Mouse (Mus musculus): ENCODE measurements around the gene Paqr5. TPM values are rescaled to one million over a fixed set of nuclear protein-coding genes. Genes with fewer than 3 reads are reported as not detected.

Paqr5 gene
- polyA plus RNA-seq, 1 experiment from 2014 or later = 18.7 TPM

DNA sequence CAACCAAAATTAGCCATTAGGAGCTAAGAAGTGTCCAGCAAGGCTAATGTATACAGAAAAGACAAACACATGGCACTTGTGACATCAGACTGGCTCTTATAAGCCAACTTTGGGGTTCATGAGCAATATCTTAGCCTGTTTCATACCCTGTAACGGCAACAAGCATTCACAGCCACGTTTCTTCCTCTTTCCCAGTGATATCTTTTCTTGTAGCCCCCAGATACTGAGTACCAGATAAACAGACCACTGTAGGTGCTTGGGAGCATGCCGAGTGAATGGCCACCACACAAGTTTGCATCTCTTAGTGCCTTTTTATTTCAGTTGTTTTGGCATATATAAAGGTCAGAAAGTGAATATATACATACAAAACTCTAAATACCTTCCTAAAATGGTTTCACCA, 109.7 kb downstream of the Paqr5 start:
- Histone ChIP-seq H3K4me3 (ENCODE audit: low read depth, low read length) (no peak overlapping the region), H3K4me1 (ENCODE audit: control insufficient read depth, insufficient read depth, low read length) (peaks cover 7% of the 10 kb centered on the region; the same call in 1 of the 2 replicates), H3K27me3 (ENCODE audit: control insufficient read depth, insufficient read depth, low read length) (no peaks in the 10 kb centered on the region), H3K4me2 (replicated peaks; ENCODE audit: low read depth, low read length) (no peak overlapping the region), H3K27ac (ENCODE audit: low read length) (no peak overlapping the region), H3K9me3 (ENCODE audit: control insufficient read depth, low read depth, low read length) (no peaks in the 10 kb centered on the region), H3K9ac (replicated peaks; ENCODE audit: low read depth, low read length) (no peak overlapping the region), H3K36me3 (ENCODE audit: control insufficient read depth, insufficient read depth, low read length) (peaks cover 53% of the 10 kb centered on the region)
- 90% methylated on average over 3 of the region's 3 CpGs for WGBS
- ATAC-seq (ENCODE audit: insufficient number of reproducible peaks, insufficient read depth, low FRiP score, low read depth) = no peak

DNA sequence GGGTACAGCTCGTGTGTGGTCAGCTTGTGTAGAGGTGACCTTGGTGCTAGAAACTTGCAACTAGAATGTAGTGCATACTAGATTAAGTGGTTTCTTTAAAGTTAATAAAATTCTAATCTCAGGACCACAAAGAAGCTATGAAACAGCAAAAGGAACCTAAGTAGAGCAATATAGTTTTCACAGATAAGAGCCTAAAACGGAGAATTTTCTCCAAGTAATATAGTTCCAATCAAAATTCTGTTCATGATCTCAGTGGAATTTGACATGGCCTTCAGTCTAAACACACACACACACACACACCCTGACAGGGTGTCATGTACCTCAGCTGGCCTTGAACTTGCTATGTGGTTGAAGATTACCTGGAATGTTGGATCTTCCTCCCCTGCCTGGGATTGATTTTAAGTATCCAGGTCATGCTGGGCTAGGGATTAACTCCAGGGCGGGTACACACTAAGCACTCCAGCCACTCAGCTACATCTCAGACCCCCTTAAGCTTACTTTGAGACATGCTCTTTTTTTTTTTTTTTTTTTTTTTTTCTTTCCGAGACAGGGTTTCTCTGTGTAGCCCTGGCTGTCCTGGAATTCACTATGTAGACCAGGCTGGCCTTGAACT, 111.2 kb downstream of the Paqr5 start:
- 38% methylated on average over 4 of the region's 4 CpGs for WGBS
- peak overlapping the region; percentile 46; the same call in 1 of the 2 replicates for H3K9ac ChIP-seq (replicated peaks; ENCODE audit: low read depth, low read length)

DNA sequence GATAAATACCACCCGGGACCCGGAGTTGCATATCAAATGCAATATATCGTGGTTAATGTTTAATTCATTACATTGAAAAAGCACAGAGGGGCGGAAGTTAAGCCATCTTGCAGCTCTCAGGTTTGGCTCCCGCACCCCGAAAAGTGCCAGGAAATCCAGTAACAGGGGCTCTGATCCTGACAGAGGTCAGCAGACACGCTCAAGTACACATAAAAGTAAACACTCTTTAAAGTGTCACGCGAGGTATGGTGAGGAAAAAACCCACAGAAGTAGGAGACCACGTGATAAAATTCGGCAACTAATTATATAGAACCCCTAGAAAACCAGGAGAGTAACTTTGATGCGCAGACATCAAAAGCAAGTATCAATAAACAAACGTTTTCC, 111.7 kb downstream of the Paqr5 start:
- Histone ChIP-seq H3K36me3 (ENCODE audit: control insufficient read depth, insufficient read depth, low read length) (peaks cover 44% of the 10 kb centered on the region), H3K4me3 (ENCODE audit: low read depth, low read length) (peak overlapping the region; percentile 97), H3K9me3 (ENCODE audit: control insufficient read depth, low read depth, low read length) (no peaks in the 10 kb centered on the region), H3K9ac (replicated peaks; ENCODE audit: low read depth, low read length) (peak overlapping the region; percentile 46), H3K4me2 (replicated peaks; ENCODE audit: low read depth, low read length) (peak overlapping the region; percentile 78), H3K27ac (ENCODE audit: low read length) (peak overlapping the region; percentile 91), H3K27me3 (ENCODE audit: control insufficient read depth, insufficient read depth, low read length) (no peaks in the 10 kb centered on the region), H3K4me1 (ENCODE audit: control insufficient read depth, insufficient read depth, low read length) (peaks cover 7% of the 10 kb centered on the region; the same call in 1 of the 2 replicates)
- whole genome bisulfite sequencing = 1% methylated on average over 13 of the region's 13 CpGs
- ATAC-seq (ENCODE audit: insufficient number of reproducible peaks, insufficient read depth, low FRiP score, low read depth) = peak; percentile 5; the same call in 1 of the 2 replicates

More for the DNA sequence above, 111.2 kb downstream of the Paqr5 start:
- H3K27me3 ChIP-seq (ENCODE audit: control insufficient read depth, insufficient read depth, low read length) = no peaks in the 10 kb centered on the region
- no peaks in the 10 kb centered on the region for H3K9me3 ChIP-seq (ENCODE audit: control insufficient read depth, low read depth, low read length)
- peak overlapping the region; percentile 91; the same call in 1 of the 2 replicates for H3K27ac ChIP-seq (ENCODE audit: low read length)
- ATAC-seq (ENCODE audit: insufficient number of reproducible peaks, insufficient read depth, low FRiP score, low read depth) = no peak
- H3K4me2 ChIP-seq (replicated peaks; ENCODE audit: low read depth, low read length) = peak overlapping the region; percentile 78
- peak overlapping the region; percentile 97 for H3K4me3 ChIP-seq (ENCODE audit: low read depth, low read length)
- H3K36me3 ChIP-seq (ENCODE audit: control insufficient read depth, insufficient read depth, low read length) = peaks cover 47% of the 10 kb centered on the region
- peaks cover 7% of the 10 kb centered on the region; the same call in 1 of the 2 replicates for H3K4me1 ChIP-seq (ENCODE audit: control insufficient read depth, insufficient read depth, low read length)

DNA sequence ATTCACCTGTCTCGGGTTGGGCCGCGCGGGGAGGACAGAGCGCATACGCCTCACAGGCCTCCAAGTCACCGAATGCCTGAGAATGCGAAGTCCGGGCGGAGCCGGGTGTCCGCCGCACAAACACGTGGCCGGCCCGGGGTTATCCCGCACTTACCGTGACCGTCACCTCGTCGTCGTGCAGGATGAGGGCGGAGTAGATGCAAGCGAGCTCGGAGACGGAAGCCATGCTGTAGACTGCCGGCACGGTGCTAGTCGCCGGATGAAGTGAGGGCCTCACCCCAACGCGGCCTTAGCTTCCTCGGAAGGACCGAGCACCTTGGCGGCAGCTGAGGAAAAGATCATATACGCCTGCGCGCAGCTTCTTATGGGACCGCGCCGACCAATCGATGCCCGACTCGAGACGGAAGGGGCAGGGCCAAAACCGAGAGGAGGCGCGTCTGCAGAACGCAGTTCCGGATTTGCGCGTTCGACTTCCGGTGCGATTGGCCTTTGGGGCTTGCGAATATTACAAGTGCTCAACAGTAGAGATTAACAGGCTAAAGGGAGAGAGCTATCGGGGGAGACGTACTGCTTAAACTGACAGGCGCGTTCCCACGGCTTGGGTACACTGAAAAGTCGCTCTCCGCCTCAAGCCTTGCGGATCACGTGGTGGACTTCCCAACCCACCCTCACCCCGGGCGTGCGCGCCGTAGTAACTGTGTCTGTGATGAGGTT, 112.3 kb downstream of the Paqr5 start, which contains the start of gene Rplp1:
Gene Rplp1, minus strand, starts transcription at position 340 of the 714 bp plus-strand sequence.
- Histone ChIP-seq H3K9ac (replicated peaks; ENCODE audit: low read depth, low read length) (peak within 1 kb of the TSS; percentile 92), H3K4me2 (replicated peaks; ENCODE audit: low read depth, low read length) (peak within 1 kb of the TSS; percentile 84), H3K36me3 (ENCODE audit: control insufficient read depth, insufficient read depth, low read length) (peaks cover 39% of the 10 kb centered on the region), H3K9me3 (ENCODE audit: control insufficient read depth, low read depth, low read length) (no peaks in the 10 kb centered on the region), H3K4me1 (ENCODE audit: control insufficient read depth, insufficient read depth, low read length) (peaks cover 7% of the 10 kb centered on the region; the same call in 1 of the 2 replicates), H3K27me3 (ENCODE audit: control insufficient read depth, insufficient read depth, low read length) (no peaks in the 10 kb centered on the region), H3K27ac (ENCODE audit: low read length) (peak within 1 kb of the TSS; percentile 91), H3K4me3 (ENCODE audit: low read depth, low read length) (peak within 1 kb of the TSS; percentile 97)
- under 1% methylated on average over 70 of the region's 70 CpGs for WGBS
- ATAC-seq (ENCODE audit: insufficient number of reproducible peaks, insufficient read depth, low FRiP score, low read depth) = peak; percentile 95

DNA sequence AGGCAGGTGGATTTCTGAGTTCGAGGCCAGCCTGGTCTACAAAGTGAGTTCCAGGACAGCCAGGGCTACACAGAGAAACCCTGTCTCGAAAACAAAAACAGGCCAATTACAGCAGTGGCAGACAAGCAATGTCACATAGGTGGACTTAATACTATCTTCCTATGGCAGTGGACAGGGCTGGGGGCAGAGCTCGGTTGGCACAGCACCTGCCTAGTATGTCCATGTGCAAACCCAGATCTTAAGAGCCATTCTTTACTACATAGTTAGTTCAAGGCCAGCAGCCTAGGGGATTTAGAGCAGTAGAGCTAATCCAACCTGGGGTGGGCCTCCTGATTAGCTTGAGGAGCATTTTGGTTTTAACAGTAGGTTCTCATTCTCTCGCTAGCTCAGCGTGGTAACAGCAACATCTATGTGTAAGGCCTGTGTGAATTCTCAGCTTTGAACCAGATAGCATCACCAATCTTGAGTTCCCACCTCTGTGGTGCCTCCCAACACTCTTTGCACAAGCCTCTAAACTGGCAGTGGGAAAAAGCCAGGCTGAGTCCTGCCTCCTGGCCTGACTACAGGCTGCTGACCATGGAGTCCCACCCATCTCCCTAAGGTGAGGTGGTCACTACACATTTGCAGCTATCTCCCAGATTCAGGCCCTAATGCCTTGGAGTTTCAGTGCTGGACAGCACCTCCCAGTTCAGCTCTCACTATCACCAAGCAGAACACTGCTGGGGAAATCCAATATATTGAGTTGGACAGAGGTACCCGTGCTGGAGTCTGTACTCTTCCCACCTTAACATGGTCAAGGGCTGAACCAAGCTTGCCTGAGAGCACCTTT, 115.1 kb downstream of the Paqr5 start:
- Histone ChIP-seq H3K9ac (replicated peaks; ENCODE audit: low read depth, low read length) (no peak overlapping the region), H3K4me3 (ENCODE audit: low read depth, low read length) (no peak overlapping the region), H3K36me3 (ENCODE audit: control insufficient read depth, insufficient read depth, low read length) (peaks cover 20% of the 10 kb centered on the region; the same call in 1 of the 2 replicates), H3K27me3 (ENCODE audit: control insufficient read depth, insufficient read depth, low read length) (no peaks in the 10 kb centered on the region), H3K4me2 (replicated peaks; ENCODE audit: low read depth, low read length) (no peak overlapping the region), H3K27ac (ENCODE audit: low read length) (no peak overlapping the region), H3K4me1 (ENCODE audit: control insufficient read depth, insufficient read depth, low read length) (peaks cover 7% of the 10 kb centered on the region; the same call in 1 of the 2 replicates), H3K9me3 (ENCODE audit: control insufficient read depth, low read depth, low read length) (no peaks in the 10 kb centered on the region)
- WGBS = 61% methylated on average over 6 of the region's 6 CpGs
- ATAC-seq (ENCODE audit: insufficient number of reproducible peaks, insufficient read depth, low FRiP score, low read depth) = no peak

DNA sequence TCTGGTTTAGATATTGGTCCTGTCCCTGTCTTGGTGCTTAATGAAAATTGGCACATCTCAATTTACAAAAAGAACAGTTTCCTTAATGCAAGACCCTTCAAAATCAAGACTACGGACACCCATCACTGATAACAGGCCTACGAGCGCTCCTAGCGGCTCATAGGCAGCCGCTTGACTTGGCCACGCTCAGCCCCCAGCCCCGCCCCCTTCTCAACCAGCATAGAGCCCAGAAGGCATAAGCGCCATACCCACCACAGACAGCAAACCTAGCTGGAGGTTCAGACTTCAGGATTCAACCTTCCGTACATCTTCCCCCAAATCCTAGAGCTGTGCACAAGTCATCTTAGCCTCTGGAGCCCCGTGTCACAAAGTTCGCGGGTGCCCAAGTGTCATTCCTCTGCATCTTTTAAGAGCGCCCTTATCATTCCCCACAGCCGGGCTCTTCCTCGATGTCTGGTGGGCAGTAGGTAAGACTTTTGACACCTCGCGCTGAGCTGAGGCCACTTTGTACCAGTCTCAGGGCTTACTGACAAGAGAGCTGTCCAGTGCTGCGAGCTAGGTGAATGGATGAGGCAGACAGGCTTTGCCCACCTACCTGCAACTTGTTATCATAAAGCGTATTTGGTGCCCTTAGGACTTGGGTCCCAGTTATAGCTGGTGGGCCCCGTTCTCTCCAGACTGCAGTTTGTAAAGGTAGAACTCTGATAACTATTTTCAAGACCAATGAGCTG, 116.0 kb downstream of the Paqr5 start:
- no peak for ATAC-seq (ENCODE audit: insufficient number of reproducible peaks, insufficient read depth, low FRiP score, low read depth)

DNA sequence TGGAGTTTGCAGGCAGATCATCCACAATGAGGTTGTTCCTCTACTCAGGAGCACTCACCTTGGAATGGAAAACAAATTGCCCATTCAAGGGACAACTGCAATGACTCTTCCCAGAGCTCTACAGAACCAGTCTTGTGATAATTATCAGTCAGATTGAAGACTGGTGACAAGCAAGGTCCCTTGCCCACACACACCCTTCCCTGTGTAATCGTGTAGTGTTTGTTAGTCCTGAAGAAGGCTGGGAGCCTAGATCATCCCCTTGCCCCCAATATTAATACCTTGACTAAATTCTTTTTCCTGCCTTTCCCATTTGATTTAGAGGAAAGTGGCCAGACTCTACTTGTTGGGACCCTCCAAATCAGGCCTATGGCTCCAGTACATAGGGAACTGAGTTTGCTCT, 117.0 kb downstream of the Paqr5 start:
- no peak overlapping the region for H3K4me3 ChIP-seq (ENCODE audit: low read depth, low read length)
- no peak overlapping the region for H3K9ac ChIP-seq (replicated peaks; ENCODE audit: low read depth, low read length)
- no peak overlapping the region for H3K4me2 ChIP-seq (replicated peaks; ENCODE audit: low read depth, low read length)
- H3K27me3 ChIP-seq (ENCODE audit: control insufficient read depth, insufficient read depth, low read length) = no peaks in the 10 kb centered on the region
- 73% methylated on average over 1 of the region's 1 CpGs for WGBS
- ATAC-seq (ENCODE audit: insufficient number of reproducible peaks, insufficient read depth, low FRiP score, low read depth) = no peak
- H3K4me1 ChIP-seq (ENCODE audit: control insufficient read depth, insufficient read depth, low read length) = peaks cover 14% of the 10 kb centered on the region
- no peak overlapping the region for H3K27ac ChIP-seq (ENCODE audit: low read length)
- no peaks in the 10 kb centered on the region for H3K9me3 ChIP-seq (ENCODE audit: control insufficient read depth, low read depth, low read length)
- peaks cover 20% of the 10 kb centered on the region; the same call in 1 of the 2 replicates for H3K36me3 ChIP-seq (ENCODE audit: control insufficient read depth, insufficient read depth, low read length)

More for the DNA sequence above, 116.0 kb downstream of the Paqr5 start:
- Histone ChIP-seq H3K4me2 (replicated peaks; ENCODE audit: low read depth, low read length) (no peak overlapping the region), H3K9me3 (ENCODE audit: control insufficient read depth, low read depth, low read length) (no peaks in the 10 kb centered on the region), H3K4me1 (ENCODE audit: control insufficient read depth, insufficient read depth, low read length) (peaks cover 7% of the 10 kb centered on the region; the same call in 1 of the 2 replicates), H3K4me3 (ENCODE audit: low read depth, low read length) (no peak overlapping the region), H3K27me3 (ENCODE audit: control insufficient read depth, insufficient read depth, low read length) (no peaks in the 10 kb centered on the region), H3K9ac (replicated peaks; ENCODE audit: low read depth, low read length) (no peak overlapping the region), H3K27ac (ENCODE audit: low read length) (no peak overlapping the region), H3K36me3 (ENCODE audit: control insufficient read depth, insufficient read depth, low read length) (peaks cover 20% of the 10 kb centered on the region; the same call in 1 of the 2 replicates)
- 41% methylated on average over 20 of the region's 20 CpGs for WGBS
